Mouse (Mus musculus) limb, embryonic 15.5 days (tissue): ENCODE data around the gene Hbq1a. TPM values are rescaled to one million over a fixed set of nuclear protein-coding genes. Genes with fewer than 3 reads are reported as not detected.
A peak's percentile ranks its signal among the peaks of the same experiment; 100 is the strongest.
"Not testable (repeated sequence)": the region's sequence is repeated elsewhere in the genome, so short reads cannot be mapped to it uniquely, and the experiment has no call there.

Experiments
- ATAC-seq: fragments of 200-750 bp; cut with Nextera tagmentation; 2 replicates; pipeline ENCODE4 v1.8.0; 2017; ENCODE audit warnings: low read depth, moderate TSS enrichment; ENCODE audit not compliant: insufficient number of reproducible peaks, low FRiP score, low TSS enrichment
- H3K27ac ChIP-seq: fragments of 300-500 bp; sonication (generic); 2 replicates; pipeline ENCODE4 v1.5.1; 2015; ENCODE audit warnings: moderate library complexity, mild to moderate bottlenecking, inconsistent platforms
- H3K27me3 ChIP-seq: fragments of 300-500 bp; sonication (generic); 2 replicates; pipeline ENCODE4 v1.6.1; 2015; ENCODE audit warnings: inconsistent platforms
- H3K36me3 ChIP-seq: fragments of 300-500 bp; sonication (generic); 2 replicates; pipeline ENCODE4 v1.6.1; 2015; ENCODE audit warnings: inconsistent platforms
- H3K4me1 ChIP-seq: fragments of 300-500 bp; sonication (generic); 2 replicates; pipeline ENCODE4 v1.6.1; 2015; ENCODE audit warnings: inconsistent platforms
- H3K4me2 ChIP-seq: fragments of 300-500 bp; sonication (generic); 2 replicates; pipeline ENCODE4 v1.6.1; 2015; ENCODE audit warnings: mild to moderate bottlenecking, inconsistent platforms
- H3K4me3 ChIP-seq: fragments of 300-500 bp; sonication (generic); 2 replicates; pipeline ENCODE4 v1.5.1; 2015; ENCODE audit warnings: mild to moderate bottlenecking, inconsistent platforms
- H3K9ac ChIP-seq: fragments of 300-500 bp; sonication (generic); 2 replicates; pipeline ENCODE4 v1.6.1; 2015; ENCODE audit warnings: inconsistent platforms
- H3K9me3 ChIP-seq: fragments of 300-500 bp; sonication (generic); 2 replicates; pipeline ENCODE4 v1.6.1; 2016; ENCODE audit warnings: inconsistent platforms
- WGBS: fragments of 180-500 bp; shearing (Covaris S2); methylation state at CpG from one replicate; pipeline ENCODE4 v1.1.7; 2015; 5-methylcytosine and 5-hydroxymethylcytosine counted together
- polyA plus RNA-seq: library from polyadenylated mRNA; unstranded; fragments of >200 nt; fragmentation: Nextera tagmentation; extraction: Ambion mirVana; gene quantifications from 2 replicates; pipeline ENCODE4 v1.2.1, GENCODE M21; 2015

Gene Hbq1a
- polyA plus RNA-seq, 1 experiment from 2014 or later, result 0.78 TPM

DNA sequence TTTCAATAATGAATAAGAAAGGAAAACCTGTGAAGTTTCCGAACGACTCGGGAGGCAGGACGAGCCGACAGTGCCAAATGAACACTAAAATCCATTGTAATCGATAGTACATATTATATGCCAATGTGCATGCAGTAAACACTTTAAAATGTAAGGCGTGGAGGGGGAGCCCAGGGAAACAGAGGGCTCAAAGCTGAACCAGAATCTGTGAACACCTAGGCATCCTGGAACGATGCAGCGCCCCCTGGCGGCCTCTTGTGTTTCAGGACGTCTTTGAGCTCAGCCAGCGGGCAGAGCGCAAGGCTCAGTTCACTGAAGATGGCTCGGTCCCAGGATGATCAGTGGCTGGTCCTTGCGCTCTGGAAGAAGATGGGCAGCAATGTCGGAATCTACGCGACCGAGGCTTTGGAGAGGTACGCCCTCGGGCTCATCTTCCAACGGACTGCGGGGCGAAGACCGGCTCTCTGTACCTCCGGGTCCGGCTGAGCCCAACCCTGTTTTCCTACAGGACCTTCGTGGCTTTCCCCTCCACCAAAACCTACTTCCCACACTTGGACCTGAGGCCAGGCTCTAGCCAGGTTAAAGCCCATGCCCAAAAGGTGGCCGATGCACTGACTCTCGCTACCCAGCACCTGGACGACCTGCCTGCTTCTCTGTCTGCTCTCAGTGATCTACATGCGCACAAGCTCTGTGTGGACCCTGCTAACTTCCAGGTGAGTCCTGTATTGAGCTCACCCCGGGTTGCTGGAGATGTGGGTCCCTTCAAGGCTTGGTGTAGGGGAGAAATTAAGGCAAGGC is 13.0 kb upstream of the Hbq1a start, which contains the start of gene Hbq1b:
TSS of gene Hbq1b (plus strand) at position 271 of the 798 bp plus-strand sequence.
- not testable (repeated sequence) for H3K9me3 ChIP-seq, H3K9ac ChIP-seq, H3K27me3 ChIP-seq, H3K4me1 ChIP-seq, H3K27ac ChIP-seq, H3K36me3 ChIP-seq, ATAC-seq
- Histone ChIP-seq H3K4me2 (peak within 1 kb of the TSS; percentile 56), H3K4me3 (peak within 1 kb of the TSS; percentile 32)
- 17% methylated on average over 32 of the region's 33 CpGs for WGBS

DNA sequence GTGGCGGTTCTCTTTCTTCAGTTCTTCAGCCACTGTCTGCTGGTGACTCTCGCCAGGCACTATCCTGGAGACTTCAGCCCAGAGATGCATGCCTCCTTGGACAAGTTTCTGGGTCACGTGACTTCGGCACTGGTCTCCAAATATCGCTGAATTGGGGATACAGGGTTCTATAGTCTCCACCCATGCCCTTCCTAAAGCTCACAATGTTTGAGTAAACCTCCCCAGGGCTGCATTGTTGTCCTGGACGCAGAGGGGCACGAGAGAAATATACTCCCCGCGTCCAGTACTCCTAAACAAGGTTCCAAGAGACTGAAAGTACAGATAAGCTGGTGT is 12.4 kb upstream of the Hbq1a start:
- Histone ChIP-seq H3K36me3 (no peaks in the 10 kb centered on the region), H3K27me3 (0 out of 2 replicates have a peak, but pooled peaks cover 2% of the 10 kb centered on the region), H3K27ac (no peak overlapping the region), H3K4me2 (no peak overlapping the region), H3K4me1 (no peaks in the 10 kb centered on the region), H3K4me3 (no peak overlapping the region), H3K9me3 (no peaks in the 10 kb centered on the region), H3K9ac (no peak overlapping the region)
- WGBS, result 69% methylated on average over 9 of the region's 9 CpGs
- no peak for ATAC-seq

DNA sequence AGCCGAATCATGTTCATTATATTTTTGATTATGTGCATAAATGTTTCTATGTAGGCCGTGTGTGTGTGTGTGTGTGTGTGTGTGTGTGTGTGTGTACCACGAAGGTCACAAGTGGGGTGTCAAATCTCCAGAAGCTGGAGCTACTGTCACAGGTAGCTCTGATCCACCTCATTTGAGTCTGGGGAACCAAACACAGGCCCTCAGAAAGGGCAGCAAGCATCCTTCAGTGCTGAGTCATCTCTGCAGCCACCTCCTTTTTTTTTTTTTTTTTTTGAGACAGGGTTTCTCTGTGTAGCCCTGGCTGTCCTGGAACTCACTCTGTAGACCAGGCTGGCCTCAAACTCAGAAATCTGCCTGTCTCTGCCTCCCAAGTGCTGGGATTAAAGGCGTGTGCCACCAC is 7.0 kb upstream of the Hbq1a start:
- WGBS, result 77% methylated on average over 4 of the region's 4 CpGs
- not testable (repeated sequence) for ATAC-seq

DNA sequence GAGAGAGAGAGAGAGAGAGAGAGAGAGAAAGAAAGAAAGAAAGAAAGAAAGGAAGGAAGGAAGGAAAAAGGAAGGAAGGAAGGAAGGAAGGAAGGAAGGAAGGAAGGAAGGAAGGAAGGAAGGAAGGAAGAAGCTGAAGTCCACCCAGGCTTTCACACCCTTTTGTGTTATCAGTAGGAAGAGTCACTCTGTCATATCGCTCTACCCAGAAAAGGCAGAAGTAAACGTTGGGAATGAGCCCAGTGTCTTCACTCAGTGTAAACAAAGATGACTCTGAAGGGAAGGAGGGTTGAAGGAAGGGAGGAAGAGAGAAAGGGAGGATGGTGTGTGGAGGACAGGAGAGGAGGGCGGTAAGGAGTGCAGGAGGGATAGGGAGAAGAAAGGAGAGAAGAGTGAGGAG is 6.4 kb upstream of the Hbq1a start:
- not testable (repeated sequence) for H3K9me3 ChIP-seq, H3K4me2 ChIP-seq, H3K36me3 ChIP-seq, H3K4me1 ChIP-seq, H3K27ac ChIP-seq, H3K27me3 ChIP-seq, H3K4me3 ChIP-seq, H3K9ac ChIP-seq, ATAC-seq
- whole genome bisulfite sequencing, result 73% methylated on average over 3 of the region's 3 CpGs

More for the DNA sequence above, 7.0 kb upstream of the Hbq1a start:
- not testable (repeated sequence) for H3K4me1 ChIP-seq, H3K9ac ChIP-seq, H3K36me3 ChIP-seq, H3K27me3 ChIP-seq, H3K9me3 ChIP-seq, H3K4me3 ChIP-seq, H3K4me2 ChIP-seq, H3K27ac ChIP-seq

DNA sequence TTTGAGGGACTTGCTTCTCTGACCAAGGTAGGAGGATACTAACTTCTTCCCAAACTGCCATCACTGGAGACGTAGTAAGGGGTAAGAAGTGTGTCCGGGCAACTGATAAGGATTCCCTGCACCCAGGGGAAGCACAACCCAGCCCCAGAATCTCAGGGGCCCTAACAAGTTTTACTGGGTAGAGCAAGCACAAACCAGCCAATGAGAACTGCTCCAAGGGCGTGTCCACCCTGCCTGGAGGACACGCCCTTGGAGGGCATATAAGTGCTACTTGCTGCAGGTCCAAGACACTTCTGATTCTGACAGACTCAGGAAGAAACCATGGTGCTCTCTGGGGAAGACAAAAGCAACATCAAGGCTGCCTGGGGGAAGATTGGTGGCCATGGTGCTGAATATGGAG is 3.7 kb upstream of the Hbq1a start, which contains the start of gene Hba-a2:
TSS of gene Hba-a2 (plus strand) at position 287 of the 400 bp plus-strand sequence.
- no CpG with 5 or more reads among the region's 4 CpGs for WGBS
- not testable (repeated sequence) for H3K9me3 ChIP-seq, H3K4me2 ChIP-seq, ATAC-seq, H3K9ac ChIP-seq, H3K4me3 ChIP-seq, H3K36me3 ChIP-seq, H3K27ac ChIP-seq, H3K4me1 ChIP-seq
- peaks cover 12% of the 10 kb centered on the region for H3K27me3 ChIP-seq

DNA sequence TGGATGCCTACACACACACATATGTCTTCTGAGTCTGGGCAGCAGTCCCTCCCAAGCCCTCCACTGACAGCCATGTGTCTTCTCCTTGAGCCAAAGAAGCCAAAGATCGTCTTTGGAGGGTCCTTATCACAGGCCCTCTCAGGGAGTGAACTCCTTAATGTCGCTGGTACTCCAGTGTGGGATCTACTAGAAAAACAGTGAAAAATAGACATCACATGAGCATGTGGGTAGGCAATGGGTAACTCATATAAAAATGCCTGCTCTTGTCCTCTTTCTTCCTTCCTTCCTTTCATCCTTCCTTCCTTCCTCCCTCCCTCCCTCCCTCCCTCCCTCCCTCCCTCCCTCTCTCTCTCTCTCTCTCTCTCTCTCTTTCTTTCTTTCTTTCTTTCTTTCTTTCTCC is 2.5 kb upstream of the Hbq1a start:
- H3K36me3 ChIP-seq, ATAC-seq, H3K9ac ChIP-seq, H3K27ac ChIP-seq, H3K4me3 ChIP-seq, H3K4me1 ChIP-seq, H3K9me3 ChIP-seq, H3K4me2 ChIP-seq: not testable (repeated sequence)
- H3K27me3 ChIP-seq, result peaks cover 14% of the 10 kb centered on the region
- WGBS, result 44% methylated on average over 2 of the region's 2 CpGs

DNA sequence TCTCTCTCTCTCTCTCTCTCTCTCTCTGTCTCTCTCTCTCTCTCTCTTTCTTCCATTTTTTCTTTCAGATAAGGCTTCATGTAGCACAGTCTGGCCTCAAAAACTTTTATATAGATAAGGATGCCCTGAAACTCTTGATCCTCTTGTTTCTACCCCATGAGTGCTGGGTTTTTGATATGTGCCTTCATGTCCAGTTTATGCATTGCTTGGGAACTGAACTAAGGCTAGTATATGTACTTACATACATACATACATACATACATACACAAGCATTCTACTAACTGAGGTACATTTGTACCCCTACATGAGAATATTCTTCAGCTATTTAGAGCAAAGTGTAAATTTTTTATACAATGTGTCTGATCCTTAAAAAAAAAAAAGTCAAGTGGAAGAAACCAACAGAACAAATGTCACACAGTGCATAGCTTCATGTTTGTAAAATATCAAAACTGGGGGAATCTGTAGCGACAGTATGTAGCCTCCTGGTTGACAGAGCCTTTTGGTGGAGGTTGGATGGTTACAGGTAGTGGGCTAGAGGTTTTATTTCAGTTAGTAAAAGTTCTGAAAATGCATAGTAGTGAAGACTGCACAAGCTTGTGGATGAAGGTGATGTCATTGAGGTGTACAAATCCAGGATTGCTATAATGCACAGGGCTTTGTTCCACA is 1.9 kb upstream of the Hbq1a start:
- no peaks in the 10 kb centered on the region for H3K36me3 ChIP-seq

DNA sequence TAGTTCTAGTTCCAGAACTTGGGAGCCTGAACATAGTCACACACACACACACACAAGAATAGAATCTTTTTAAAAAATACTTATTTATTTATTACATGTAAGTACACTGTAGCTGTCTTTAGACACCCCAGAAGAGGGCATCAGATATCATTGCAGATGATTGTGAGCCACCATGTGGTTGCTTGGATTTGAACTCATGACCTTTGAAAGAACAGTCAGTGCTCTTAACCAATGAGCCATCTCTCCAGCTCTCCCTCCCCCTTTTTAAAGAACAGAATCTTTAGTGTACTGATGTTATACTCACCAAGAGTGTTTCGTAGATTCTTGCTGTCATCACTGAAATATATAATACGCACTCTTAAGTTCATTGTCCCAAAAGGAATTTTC is 1.3 kb upstream of the Hbq1a start:
- H3K27ac ChIP-seq, result no peak overlapping the region
- peaks cover 13% of the 10 kb centered on the region for H3K27me3 ChIP-seq
- H3K9ac ChIP-seq, result no peak overlapping the region
- H3K4me1 ChIP-seq, result no peaks in the 10 kb centered on the region
- H3K36me3 ChIP-seq, result no peaks in the 10 kb centered on the region
- H3K9me3 ChIP-seq, result no peaks in the 10 kb centered on the region
- no peak for ATAC-seq
- no peak overlapping the region for H3K4me2 ChIP-seq
- no peak overlapping the region for H3K4me3 ChIP-seq
- 97% methylated on average over 2 of the region's 2 CpGs for WGBS

More for the DNA sequence above, 1.9 kb upstream of the Hbq1a start:
- Histone ChIP-seq H3K4me1 (no peaks in the 10 kb centered on the region), H3K27me3 (peaks cover 13% of the 10 kb centered on the region), H3K4me3 (no peak overlapping the region), H3K27ac (no peak overlapping the region), H3K9me3 (no peaks in the 10 kb centered on the region), H3K4me2 (no peak overlapping the region), H3K9ac (no peak overlapping the region)
- WGBS, result 90% methylated on average over 1 of the region's 1 CpGs
- ATAC-seq, result no peak

DNA sequence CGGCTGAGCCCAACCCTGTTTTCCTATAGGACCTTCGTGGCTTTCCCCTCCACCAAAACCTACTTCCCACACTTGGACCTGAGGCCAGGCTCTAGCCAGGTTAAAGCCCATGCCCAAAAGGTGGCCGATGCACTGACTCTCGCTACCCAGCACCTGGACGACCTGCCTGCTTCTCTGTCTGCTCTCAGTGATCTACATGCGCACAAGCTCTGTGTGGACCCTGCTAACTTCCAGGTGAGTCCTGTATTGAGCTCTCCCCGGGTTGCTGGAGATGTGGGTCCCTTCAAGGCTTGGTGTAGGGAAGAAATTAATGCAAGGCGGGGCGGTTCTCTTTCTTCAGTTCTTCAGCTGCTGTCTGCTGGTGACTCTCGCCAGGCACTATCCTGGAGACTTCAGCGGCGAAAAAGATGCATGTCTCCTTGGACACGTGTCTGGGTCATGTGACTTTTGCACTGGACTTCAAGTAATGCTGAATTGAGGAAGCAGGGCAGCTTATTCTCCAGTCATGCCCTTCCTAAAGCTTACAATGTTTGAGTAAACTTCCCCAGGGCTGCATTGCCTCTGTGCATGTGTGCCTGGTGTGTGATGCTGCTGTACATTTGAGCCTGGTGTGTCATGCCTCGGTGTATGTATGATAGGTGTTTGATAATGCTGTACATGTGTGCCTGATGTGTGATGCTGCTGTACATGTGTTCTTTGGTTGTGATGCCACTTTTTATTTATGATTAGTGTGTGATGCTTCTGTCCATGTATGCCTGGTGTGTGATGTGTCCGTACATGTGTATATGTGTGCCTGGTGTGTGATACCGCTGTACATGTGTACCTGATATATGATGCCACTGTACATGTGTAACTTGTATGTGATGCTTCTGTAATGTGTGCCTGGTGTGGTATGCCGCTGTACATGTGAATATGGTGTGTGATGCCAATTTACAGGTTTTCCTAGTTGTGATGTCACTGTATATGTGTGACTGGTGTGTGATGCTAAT is 704 bp downstream of the Hbq1a start:
- H3K4me2 ChIP-seq, result peak overlapping the region; percentile 38
- ATAC-seq, result no peak
- H3K9me3 ChIP-seq, result no peaks in the 10 kb centered on the region
- no peaks in the 10 kb centered on the region for H3K4me1 ChIP-seq
- H3K36me3 ChIP-seq, result no peaks in the 10 kb centered on the region
- WGBS, result 51% methylated on average over 15 of the region's 17 CpGs
- peaks cover 13% of the 10 kb centered on the region for H3K27me3 ChIP-seq
- H3K9ac ChIP-seq, result no peak overlapping the region
- H3K27ac ChIP-seq, result no peak overlapping the region
- peak overlapping the region; percentile 23 for H3K4me3 ChIP-seq

DNA sequence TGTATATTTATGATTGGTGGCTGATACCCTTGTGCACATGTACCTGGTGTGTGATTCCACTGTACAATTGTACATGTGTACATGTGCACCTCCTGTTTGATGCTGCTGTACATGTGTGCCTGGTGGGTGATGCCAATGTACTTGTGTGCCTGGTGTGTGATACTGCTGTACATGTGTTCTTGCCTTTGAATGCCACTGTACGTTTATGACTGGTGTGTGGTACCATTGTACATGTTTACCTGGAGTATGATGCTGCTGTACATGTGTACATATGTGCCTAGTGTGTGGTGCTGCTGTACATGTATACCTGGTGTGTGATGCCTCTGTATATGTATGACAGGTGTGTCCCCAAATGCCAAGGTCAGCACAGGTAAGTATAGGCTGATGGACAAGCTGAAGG is 1.6 kb downstream of the Hbq1a start:
- no peaks in the 10 kb centered on the region for H3K36me3 ChIP-seq
- H3K4me2 ChIP-seq, result no peak overlapping the region
- no peak overlapping the region for H3K27ac ChIP-seq
- H3K27me3 ChIP-seq, result peaks cover 13% of the 10 kb centered on the region
- ATAC-seq, result no peak
- H3K9me3 ChIP-seq, result no peaks in the 10 kb centered on the region
- no peaks in the 10 kb centered on the region for H3K4me1 ChIP-seq
- no peak overlapping the region for H3K4me3 ChIP-seq
- WGBS, result 72% methylated on average over 1 of the region's 1 CpGs
- no peak overlapping the region for H3K9ac ChIP-seq

DNA sequence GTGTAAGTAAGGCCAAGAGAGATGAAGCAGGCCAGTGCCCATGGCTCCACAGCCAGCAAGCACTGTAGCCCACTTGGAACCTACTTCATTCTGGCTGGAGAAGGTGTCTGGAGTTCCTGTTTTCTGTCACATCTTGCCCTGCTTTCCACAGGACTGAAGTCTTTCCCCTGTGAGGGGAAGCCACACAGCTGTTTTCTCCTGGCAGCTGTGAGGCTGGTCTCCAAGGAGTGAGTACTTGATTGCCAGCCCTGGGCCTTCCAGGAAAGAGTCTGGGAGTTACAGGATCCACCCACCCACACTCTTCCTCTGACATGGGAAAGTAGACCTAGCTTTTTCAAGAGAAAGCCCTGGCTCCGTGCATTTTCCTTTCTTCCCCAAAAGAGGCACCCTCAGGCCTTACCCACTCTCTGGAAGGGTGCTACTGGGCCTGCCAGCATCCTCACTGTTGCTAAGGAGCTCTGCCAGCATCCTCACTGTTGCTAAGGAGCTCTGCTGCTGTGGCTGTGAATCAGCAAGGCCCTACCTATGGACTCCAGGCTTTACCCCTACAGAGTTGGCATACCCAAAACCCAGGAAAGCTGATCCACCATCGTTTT is 3.1 kb downstream of the Hbq1a start:
- no peak for ATAC-seq
- Histone ChIP-seq H3K9ac (no peak overlapping the region), H3K4me2 (no peak overlapping the region), H3K27me3 (peaks cover 13% of the 10 kb centered on the region), H3K4me3 (no peak overlapping the region), H3K36me3 (no peaks in the 10 kb centered on the region), H3K27ac (no peak overlapping the region), H3K9me3 (no peaks in the 10 kb centered on the region), H3K4me1 (no peaks in the 10 kb centered on the region)
- WGBS, result 52% methylated on average over 2 of the region's 2 CpGs
